Mouse (Mus musculus): ENCODE data around the gene Iyd. TPM values are rescaled to one million over a fixed set of nuclear protein-coding genes. Genes with fewer than 3 reads are reported as not detected.

Iyd gene
- polyA plus RNA-seq, 1 experiment, result 0.22 TPM

DNA sequence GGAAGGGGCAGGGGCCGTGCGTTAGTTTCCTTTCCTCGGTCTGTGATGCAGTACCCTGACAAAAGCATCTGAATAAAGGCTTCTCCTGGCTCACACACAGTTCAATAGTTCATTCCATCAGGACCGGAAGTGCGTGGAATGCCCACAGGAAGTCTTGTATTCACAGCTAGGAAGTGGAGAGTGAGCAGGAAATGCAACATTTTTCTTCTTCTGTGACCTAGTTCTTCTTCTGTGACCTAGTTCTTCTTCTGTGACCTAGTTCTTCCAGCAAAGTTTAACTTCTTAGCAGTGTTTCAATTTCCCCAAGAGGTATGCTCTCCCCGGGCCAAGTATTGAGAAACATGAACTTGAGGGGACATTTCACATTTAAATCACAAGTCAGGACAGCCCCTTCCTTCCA lies 23.6 kb upstream of the Iyd start:
- peak overlapping the region; percentile 98 for H3K27ac ChIP-seq (ENCODE audit: control insufficient read depth, insufficient read depth, low read length)
- H3K4me1 ChIP-seq (replicated peaks; ENCODE audit: control insufficient read depth, insufficient read depth, low read length), result peaks cover 32% of the 10 kb centered on the region
- H3K4me3 ChIP-seq (ENCODE audit: control insufficient read depth, insufficient read depth, low read length), result no peak overlapping the region
- peak; percentile 50 for DNase-seq
- no peaks in the 10 kb centered on the region for H3K36me3 ChIP-seq (ENCODE audit: control insufficient read depth, insufficient read depth, low read length)
- WGBS, result 23% methylated on average over 6 of the region's 6 CpGs
- TF ChIP-seq POLR2A (IDR thresholded peaks at IDR 0.05; ENCODE audit: control insufficient read depth, extremely low read depth, insufficient read depth, low read length, poor library complexity) (no peak), CTCF (IDR thresholded peaks at IDR 0.05; ENCODE audit: borderline replicate concordance, control insufficient read depth, extremely low read depth, insufficient read depth, low read length, poor library complexity) (no peak)
- no peaks in the 10 kb centered on the region for H3K27me3 ChIP-seq (ENCODE audit: control insufficient read depth, insufficient read depth, low read length)

- no peak for TF ChIP-seq POLR2A (IDR thresholded peaks at IDR 0.05; ENCODE audit: control insufficient read depth, extremely low read depth, insufficient read depth, low read length, poor library complexity)
- TF ChIP-seq CTCF (IDR thresholded peaks at IDR 0.05; ENCODE audit: borderline replicate concordance, control insufficient read depth, extremely low read depth, insufficient read depth, low read length, poor library complexity), result no peak
- 92% methylated on average over 6 of the region's 6 CpGs for WGBS
- Histone ChIP-seq H3K4me1 (replicated peaks; ENCODE audit: control insufficient read depth, insufficient read depth, low read length) (peaks cover 16% of the 10 kb centered on the region), H3K27me3 (ENCODE audit: control insufficient read depth, insufficient read depth, low read length) (no peaks in the 10 kb centered on the region), H3K4me3 (ENCODE audit: control insufficient read depth, insufficient read depth, low read length) (no peak overlapping the region), H3K27ac (ENCODE audit: control insufficient read depth, insufficient read depth, low read length) (no peak overlapping the region), H3K36me3 (ENCODE audit: control insufficient read depth, insufficient read depth, low read length) (no peaks in the 10 kb centered on the region)
- no peak for DNase-seq
These were observed 16.8 kb upstream of the Iyd start for GRCm38 (mm10) chr10:3523044-3523793.

DNA sequence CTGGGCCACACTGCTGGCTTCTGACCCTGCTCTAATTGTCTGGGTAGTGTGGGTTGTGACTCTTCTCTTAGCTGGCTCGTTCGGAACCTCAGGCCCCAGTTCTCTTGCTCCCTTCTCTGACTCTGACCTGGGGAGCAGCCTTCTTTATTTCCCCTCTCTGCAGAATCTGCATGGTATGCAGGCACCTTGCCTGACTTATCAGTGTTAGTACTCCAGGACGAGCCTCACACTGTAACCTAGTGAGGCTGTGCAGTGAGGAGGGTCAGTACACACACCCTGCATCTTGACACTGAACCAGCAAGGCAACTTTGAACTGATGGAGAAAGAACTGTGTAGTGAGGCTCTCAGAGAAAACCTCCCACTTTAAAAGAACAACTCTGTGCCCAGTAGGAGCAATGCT lies 15.5 kb upstream of the Iyd start:
- Histone ChIP-seq H3K27ac (ENCODE audit: control insufficient read depth, insufficient read depth, low read length) (no peak overlapping the region), H3K4me1 (replicated peaks; ENCODE audit: control insufficient read depth, insufficient read depth, low read length) (peaks cover 13% of the 10 kb centered on the region; the same call in 1 of the 2 replicates), H3K4me3 (ENCODE audit: control insufficient read depth, insufficient read depth, low read length) (no peak overlapping the region), H3K27me3 (ENCODE audit: control insufficient read depth, insufficient read depth, low read length) (no peaks in the 10 kb centered on the region), H3K36me3 (ENCODE audit: control insufficient read depth, insufficient read depth, low read length) (no peaks in the 10 kb centered on the region)
- no peak for TF ChIP-seq CTCF (IDR thresholded peaks at IDR 0.05; ENCODE audit: borderline replicate concordance, control insufficient read depth, extremely low read depth, insufficient read depth, low read length, poor library complexity)
- no peak for TF ChIP-seq POLR2A (IDR thresholded peaks at IDR 0.05; ENCODE audit: control insufficient read depth, extremely low read depth, insufficient read depth, low read length, poor library complexity)
- no peak for DNase-seq
- WGBS, result 90% methylated on average over 3 of the region's 3 CpGs

DNA sequence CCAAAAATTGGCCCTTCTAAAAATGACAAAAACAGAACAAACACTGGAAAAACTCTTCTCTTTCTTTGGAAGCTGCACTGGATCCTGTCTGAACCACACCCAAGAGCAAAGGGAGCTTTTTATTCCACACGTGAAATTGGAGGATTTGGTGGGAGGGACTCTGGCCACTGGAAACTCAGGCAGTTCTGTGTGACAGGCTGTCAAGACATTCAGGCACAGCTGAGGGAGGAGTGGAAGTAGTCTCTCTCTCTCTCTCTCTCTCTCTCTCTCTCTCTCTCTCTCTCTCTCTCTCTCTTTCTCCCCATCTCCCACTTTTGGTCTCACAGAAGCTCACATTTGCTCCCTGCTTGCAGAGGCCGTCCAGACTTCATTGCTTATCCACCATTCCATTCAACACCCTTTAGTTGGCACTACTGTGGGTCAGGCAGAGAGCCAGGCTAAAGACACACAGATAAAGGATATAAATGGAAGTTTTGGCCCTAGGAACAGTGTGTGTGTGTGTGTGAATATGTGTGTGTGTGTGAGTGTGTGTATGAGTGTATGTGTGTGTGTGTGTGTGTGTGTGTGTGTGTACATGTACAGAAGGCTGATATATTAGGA lies 14.5 kb upstream of the Iyd start:
- TF ChIP-seq POLR2A (IDR thresholded peaks at IDR 0.05; ENCODE audit: control insufficient read depth, extremely low read depth, insufficient read depth, low read length, poor library complexity) (no peak), CTCF (IDR thresholded peaks at IDR 0.05; ENCODE audit: borderline replicate concordance, control insufficient read depth, extremely low read depth, insufficient read depth, low read length, poor library complexity) (no peak)
- no peak overlapping the region for H3K27ac ChIP-seq (ENCODE audit: control insufficient read depth, insufficient read depth, low read length)
- 70% methylated on average over 2 of the region's 2 CpGs for WGBS
- H3K4me3 ChIP-seq (ENCODE audit: control insufficient read depth, insufficient read depth, low read length), result no peak overlapping the region
- H3K36me3 ChIP-seq (ENCODE audit: control insufficient read depth, insufficient read depth, low read length), result no peaks in the 10 kb centered on the region
- DNase-seq, result no peak
- H3K27me3 ChIP-seq (ENCODE audit: control insufficient read depth, insufficient read depth, low read length), result no peaks in the 10 kb centered on the region
- H3K4me1 ChIP-seq (replicated peaks; ENCODE audit: control insufficient read depth, insufficient read depth, low read length), result peaks cover 13% of the 10 kb centered on the region; the same call in 1 of the 2 replicates

DNA sequence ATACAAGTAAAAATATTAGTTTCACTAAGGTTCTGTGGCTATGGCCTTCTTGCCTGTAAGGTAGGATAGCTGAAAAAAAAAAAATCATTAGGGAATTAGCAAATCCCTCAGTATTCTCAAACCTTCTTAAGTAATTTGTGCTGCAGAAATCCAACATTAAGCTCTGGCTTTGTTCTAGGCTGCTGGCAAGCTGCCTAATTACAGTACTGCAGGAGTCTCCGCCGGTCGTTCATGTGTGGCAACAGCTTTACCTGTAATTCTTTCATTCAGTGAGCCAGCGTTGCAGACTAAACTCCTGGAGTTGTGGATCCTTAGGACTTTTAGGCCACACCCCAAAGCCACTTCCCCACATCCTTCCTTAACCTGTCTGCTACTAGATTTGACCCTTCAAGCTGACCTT lies 10.2 kb upstream of the Iyd start:
- Histone ChIP-seq H3K4me3 (ENCODE audit: control insufficient read depth, insufficient read depth, low read length) (no peak overlapping the region), H3K36me3 (ENCODE audit: control insufficient read depth, insufficient read depth, low read length) (no peaks in the 10 kb centered on the region), H3K27me3 (ENCODE audit: control insufficient read depth, insufficient read depth, low read length) (no peaks in the 10 kb centered on the region), H3K4me1 (replicated peaks; ENCODE audit: control insufficient read depth, insufficient read depth, low read length) (peaks cover 12% of the 10 kb centered on the region; the same call in 1 of the 2 replicates), H3K27ac (ENCODE audit: control insufficient read depth, insufficient read depth, low read length) (no peak overlapping the region)
- 76% methylated on average over 4 of the region's 4 CpGs for WGBS
- TF ChIP-seq CTCF (IDR thresholded peaks at IDR 0.05; ENCODE audit: borderline replicate concordance, control insufficient read depth, extremely low read depth, insufficient read depth, low read length, poor library complexity), result no peak
- no peak for TF ChIP-seq POLR2A (IDR thresholded peaks at IDR 0.05; ENCODE audit: control insufficient read depth, extremely low read depth, insufficient read depth, low read length, poor library complexity)
- no peak for DNase-seq

- no peak overlapping the region for H3K4me3 ChIP-seq (ENCODE audit: control insufficient read depth, insufficient read depth, low read length)
- no peak for TF ChIP-seq CTCF (IDR thresholded peaks at IDR 0.05; ENCODE audit: borderline replicate concordance, control insufficient read depth, extremely low read depth, insufficient read depth, low read length, poor library complexity)
- TF ChIP-seq POLR2A (IDR thresholded peaks at IDR 0.05; ENCODE audit: control insufficient read depth, extremely low read depth, insufficient read depth, low read length, poor library complexity), result no peak
- no peak for DNase-seq
These were observed 9.4 kb upstream of the Iyd start for GRCm38 (mm10) chr10:3530661-3531060.

More at GRCm38 (mm10) chr10:3530661-3531060, 9.4 kb upstream of the Iyd start:
- H3K36me3 ChIP-seq (ENCODE audit: control insufficient read depth, insufficient read depth, low read length), result no peaks in the 10 kb centered on the region
- no peak overlapping the region for H3K27ac ChIP-seq (ENCODE audit: control insufficient read depth, insufficient read depth, low read length)
- WGBS, result 91% methylated on average over 4 of the region's 4 CpGs
- H3K27me3 ChIP-seq (ENCODE audit: control insufficient read depth, insufficient read depth, low read length), result no peaks in the 10 kb centered on the region
- peaks cover 9% of the 10 kb centered on the region; the same call in 1 of the 2 replicates for H3K4me1 ChIP-seq (replicated peaks; ENCODE audit: control insufficient read depth, insufficient read depth, low read length)
